Mouse (Mus musculus): Measurements from ENCODE around the gene Vps29. TPM values are rescaled to one million over a fixed set of nuclear protein-coding genes. Genes with fewer than 3 reads are reported as not detected.
A peak's percentile ranks its signal among the peaks of the same experiment; 100 is the strongest.

The Vps29 gene
- polyA plus RNA-seq, 1 experiment from 2014 or later, result 237 TPM

GRCm38 (mm10) chr5:122344260-122344659, 9.9 kb upstream of the Vps29 start:
- 12% methylated on average over 5 of the region's 5 CpGs for WGBS
- ATAC-seq (ENCODE audit: low FRiP score, low read depth), result no peak
- no peak overlapping the region for H3K4me3 ChIP-seq
- no peaks in the 10 kb centered on the region for H3K27me3 ChIP-seq (replicated peaks)
- no peaks in the 10 kb centered on the region for H3K36me3 ChIP-seq
- H3K4me1 ChIP-seq, result no peaks in the 10 kb centered on the region
- H3K4me2 ChIP-seq (replicated peaks), result no peak overlapping the region
- no peak overlapping the region for H3K9ac ChIP-seq
- H3K27ac ChIP-seq, result no peak overlapping the region
- H3K9me3 ChIP-seq, result 0 out of 2 replicates have a peak, but pooled peaks cover 2% of the 10 kb centered on the region

- Histone ChIP-seq H3K4me1 (no peaks in the 10 kb centered on the region), H3K9me3 (0 out of 2 replicates have a peak, but pooled peaks cover 2% of the 10 kb centered on the region), H3K27ac (no peak overlapping the region), H3K9ac (no peak overlapping the region), H3K27me3 (replicated peaks) (no peaks in the 10 kb centered on the region), H3K4me2 (replicated peaks) (no peak overlapping the region), H3K4me3 (no peak overlapping the region), H3K36me3 (no peaks in the 10 kb centered on the region)
- 76% methylated on average over 4 of the region's 4 CpGs for WGBS
- ATAC-seq (ENCODE audit: low FRiP score, low read depth), result no peak
Measured at GRCm38 (mm10) chr5:122345777-122346176, 8.4 kb upstream of the Vps29 start.

GRCm38 (mm10) chr5:122354492-122355067, 411 bp downstream of the Vps29 start:
- Histone ChIP-seq H3K4me2 (replicated peaks) (peak overlapping the region; percentile 86), H3K4me1 (peaks cover 8% of the 10 kb centered on the region; the same call in 1 of the 2 replicates), H3K9me3 (no peaks in the 10 kb centered on the region), H3K27ac (peak overlapping the region; percentile 64; the same call in 1 of the 2 replicates), H3K27me3 (replicated peaks) (no peaks in the 10 kb centered on the region), H3K4me3 (peak overlapping the region; percentile 92), H3K36me3 (peaks cover 5% of the 10 kb centered on the region), H3K9ac (peak overlapping the region; percentile 89)
- ATAC-seq (ENCODE audit: low FRiP score, low read depth), result peak; percentile 78; the same call in 1 of the 2 replicates
- WGBS, result 0% methylated on average over 54 of the region's 57 CpGs

- H3K4me1 ChIP-seq, result peaks cover 17% of the 10 kb centered on the region; the same call in 1 of the 2 replicates
Measured at GRCm38 (mm10) chr5:122371591-122372191, 17.5 kb downstream of the Vps29 start, which contains the start of gene Gpn3. TSS of gene Gpn3 (plus strand) at chr5:122371876.

GRCm38 (mm10) chr5:122372192-122372769, 18.1 kb downstream of the Vps29 start, which contains the start of gene Fam216a:
TSS of gene Fam216a (minus strand) at chr5:122372364.
- 0% methylated on average over 53 of the region's 53 CpGs for WGBS
- Histone ChIP-seq H3K9ac (peak within 1 kb of the TSS; percentile 89), H3K9me3 (no peaks in the 10 kb centered on the region), H3K27ac (peak within 1 kb of the TSS; percentile 92), H3K36me3 (peaks cover 36% of the 10 kb centered on the region), H3K4me1 (peaks cover 17% of the 10 kb centered on the region; the same call in 1 of the 2 replicates), H3K27me3 (replicated peaks) (no peaks in the 10 kb centered on the region), H3K4me3 (peak within 1 kb of the TSS; percentile 79), H3K4me2 (replicated peaks) (peak within 1 kb of the TSS; percentile 76)
- ATAC-seq (ENCODE audit: low FRiP score, low read depth), result peak; percentile 93

More at GRCm38 (mm10) chr5:122371591-122372191, 17.5 kb downstream of the Vps29 start, which contains the start of gene Gpn3:
- Histone ChIP-seq H3K9me3 (no peaks in the 10 kb centered on the region), H3K9ac (peak within 1 kb of the TSS; percentile 89), H3K4me2 (replicated peaks) (peak within 1 kb of the TSS; percentile 76), H3K4me3 (peak within 1 kb of the TSS; percentile 79), H3K27me3 (replicated peaks) (no peaks in the 10 kb centered on the region), H3K36me3 (peaks cover 37% of the 10 kb centered on the region), H3K27ac (peak within 1 kb of the TSS; percentile 92)
- under 1% methylated on average over 29 of the region's 46 CpGs for WGBS
- peak; percentile 88 for ATAC-seq (ENCODE audit: low FRiP score, low read depth)

- Histone ChIP-seq H3K9me3 (no peaks in the 10 kb centered on the region), H3K27me3 (replicated peaks) (no peaks in the 10 kb centered on the region), H3K4me3 (peak overlapping the region; percentile 79), H3K27ac (0 out of 2 replicates have a peak overlapping the region, but pooled peaks have one; percentile 50), H3K4me2 (replicated peaks) (peak overlapping the region; percentile 76), H3K36me3 (peaks cover 30% of the 10 kb centered on the region), H3K4me1 (peaks cover 17% of the 10 kb centered on the region; the same call in 1 of the 2 replicates), H3K9ac (peak overlapping the region; percentile 67)
- ATAC-seq (ENCODE audit: low FRiP score, low read depth), result no peak
- 6% methylated on average over 5 of the region's 5 CpGs for WGBS
Measured at GRCm38 (mm10) chr5:122372878-122373277, 18.7 kb downstream of the Vps29 start.

- H3K4me3 ChIP-seq, result no peak overlapping the region
- WGBS, result 86% methylated on average over 4 of the region's 4 CpGs
- no peak overlapping the region for H3K9ac ChIP-seq
- H3K27me3 ChIP-seq (replicated peaks), result no peaks in the 10 kb centered on the region
- H3K4me1 ChIP-seq, result peaks cover 12% of the 10 kb centered on the region; the same call in 1 of the 2 replicates
- no peaks in the 10 kb centered on the region for H3K9me3 ChIP-seq
- peaks cover 47% of the 10 kb centered on the region for H3K36me3 ChIP-seq
- no peak overlapping the region for H3K27ac ChIP-seq
- no peak for ATAC-seq (ENCODE audit: low FRiP score, low read depth)
- H3K4me2 ChIP-seq (replicated peaks), result no peak overlapping the region
Measured at GRCm38 (mm10) chr5:122377101-122377833, 23.1 kb downstream of the Vps29 start.

GRCm38 (mm10) chr5:122378171-122378570, 24.0 kb downstream of the Vps29 start:
- ATAC-seq (ENCODE audit: low FRiP score, low read depth), result no peak
- H3K9ac ChIP-seq, result no peak overlapping the region
- peaks cover 49% of the 10 kb centered on the region for H3K36me3 ChIP-seq
- H3K9me3 ChIP-seq, result no peaks in the 10 kb centered on the region
- peaks cover 8% of the 10 kb centered on the region; the same call in 1 of the 2 replicates for H3K4me1 ChIP-seq
- 95% methylated on average over 12 of the region's 12 CpGs for WGBS
- no peak overlapping the region for H3K27ac ChIP-seq
- H3K27me3 ChIP-seq (replicated peaks), result no peaks in the 10 kb centered on the region
- H3K4me3 ChIP-seq, result no peak overlapping the region
- H3K4me2 ChIP-seq (replicated peaks), result no peak overlapping the region

GRCm38 (mm10) chr5:122379374-122380155, 25.4 kb downstream of the Vps29 start:
- Histone ChIP-seq H3K27ac (no peak overlapping the region), H3K4me3 (no peak overlapping the region), H3K27me3 (replicated peaks) (no peaks in the 10 kb centered on the region), H3K4me2 (replicated peaks) (no peak overlapping the region), H3K36me3 (peaks cover 49% of the 10 kb centered on the region), H3K9ac (no peak overlapping the region), H3K4me1 (no peaks in the 10 kb centered on the region), H3K9me3 (no peaks in the 10 kb centered on the region)
- WGBS, result 58% methylated on average over 11 of the region's 11 CpGs
- ATAC-seq (ENCODE audit: low FRiP score, low read depth), result no peak

GRCm38 (mm10) chr5:122390006-122390405, 35.8 kb downstream of the Vps29 start:
- H3K9me3 ChIP-seq, result no peaks in the 10 kb centered on the region
- H3K4me3 ChIP-seq, result no peak overlapping the region
- H3K9ac ChIP-seq, result no peak overlapping the region
- H3K27me3 ChIP-seq (replicated peaks), result no peaks in the 10 kb centered on the region
- peaks cover 7% of the 10 kb centered on the region; the same call in 1 of the 2 replicates for H3K36me3 ChIP-seq
- WGBS, result 91% methylated on average over 5 of the region's 5 CpGs
- H3K4me1 ChIP-seq, result peaks cover 13% of the 10 kb centered on the region
- H3K4me2 ChIP-seq (replicated peaks), result no peak overlapping the region
- no peak for ATAC-seq (ENCODE audit: low FRiP score, low read depth)
- no peak overlapping the region for H3K27ac ChIP-seq

GRCm38 (mm10) chr5:122390671-122391070, 36.5 kb downstream of the Vps29 start:
- H3K4me2 ChIP-seq (replicated peaks), result no peak overlapping the region
- H3K9me3 ChIP-seq, result no peaks in the 10 kb centered on the region
- H3K27me3 ChIP-seq (replicated peaks), result no peaks in the 10 kb centered on the region
- no peak overlapping the region for H3K9ac ChIP-seq
- H3K36me3 ChIP-seq, result peaks cover 10% of the 10 kb centered on the region; the same call in 1 of the 2 replicates
- peaks cover 13% of the 10 kb centered on the region for H3K4me1 ChIP-seq
- no peak overlapping the region for H3K4me3 ChIP-seq
- ATAC-seq (ENCODE audit: low FRiP score, low read depth), result no peak
- H3K27ac ChIP-seq, result no peak overlapping the region
